Mouse (Mus musculus) cerebellum, adult 2 months (tissue): ENCODE measurements at regions not wholly inside any gene's neighbourhood (a gene's known extent, or its start where the extent isn't known, plus 50 kb on each side); places are given as distances from the start of the nearest gene placed in this dataset.

Experiments used
- CTCF ChIP-seq: fragments of 200-500 bp; IDR thresholded peaks from 2 replicates; pipeline ENCODE4 v1.5.1; 2011; ENCODE audit warnings: low read depth, mild to moderate bottlenecking, control low read depth, low read length, moderate library complexity, borderline replicate concordance; ENCODE audit not compliant: insufficient read depth
- POLR2A ChIP-seq: fragments of 200-500 bp; IDR thresholded peaks from 2 replicates; pipeline ENCODE4 v1.6.1; 2011; ENCODE audit warnings: low read length, control low read depth, borderline replicate concordance; ENCODE audit not compliant: insufficient read depth

GRCm38 (mm10) chr13:5370007-5370406 lies 491.3 kb upstream of the Klf6 start:
- TF ChIP-seq POLR2A (no peak), CTCF (no peak)
